Mouse (Mus musculus) megakaryocyte-erythroid progenitor cell, adult 5-6 weeks (primary cell): ENCODE results near the gene Cdiptos. TPM values are rescaled to one million over a fixed set of nuclear protein-coding genes. Genes with fewer than 3 reads are reported as not detected.

Source experiments
- ATAC-seq: replicated peaks from 2 replicates; pipeline ENCODE4 v1.8.0; 2016; ENCODE audit warnings: mild to moderate bottlenecking, inconsistent platforms; ENCODE audit not compliant: severe bottlenecking, poor library complexity, low FRiP score, low TSS enrichment
- total RNA-seq, 2 experiments: library from RNA; stranded (forward) in 1 of 2; stranded (reverse) in 1 of 2; fragments of 200-1000, 215-1000 nt in 1 of 2; fragments of >200 nt in 1 of 2; fragmentation: Nextera tagmentation in 1 of 2; gene quantifications; 2 replicates each; pipeline ENCODE4 v1.2.3; 2014 to 2017

The Cdiptos gene
- total RNA-seq, 2 experiments from 2014 or later = 0.23 TPM; not detected in 1

DNA sequence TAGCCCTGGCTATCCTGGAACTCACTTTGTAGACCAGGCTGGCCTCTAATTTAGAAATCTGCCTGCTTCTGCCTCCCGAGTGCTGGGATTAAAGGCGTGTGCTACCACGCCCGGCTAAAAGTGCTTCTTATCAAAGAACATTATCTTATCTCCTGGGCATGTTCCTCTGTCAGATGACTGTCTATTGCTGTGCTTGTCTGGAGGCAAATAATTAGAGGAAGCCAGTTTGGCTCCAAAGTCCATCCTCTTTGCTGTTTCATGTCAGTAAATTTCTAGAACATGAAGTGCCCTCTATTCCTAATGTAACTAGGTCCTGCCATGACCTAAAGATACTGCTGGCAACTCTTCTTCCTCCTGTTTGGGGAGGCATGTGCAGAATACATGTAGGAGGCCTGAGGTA, 6.2 kb upstream of the Cdiptos start:
- ATAC-seq = no peak

GRCm38 (mm10) chr7:126981601-126982000, 5.7 kb upstream of the Cdiptos start:
- ATAC-seq = no peak

DNA sequence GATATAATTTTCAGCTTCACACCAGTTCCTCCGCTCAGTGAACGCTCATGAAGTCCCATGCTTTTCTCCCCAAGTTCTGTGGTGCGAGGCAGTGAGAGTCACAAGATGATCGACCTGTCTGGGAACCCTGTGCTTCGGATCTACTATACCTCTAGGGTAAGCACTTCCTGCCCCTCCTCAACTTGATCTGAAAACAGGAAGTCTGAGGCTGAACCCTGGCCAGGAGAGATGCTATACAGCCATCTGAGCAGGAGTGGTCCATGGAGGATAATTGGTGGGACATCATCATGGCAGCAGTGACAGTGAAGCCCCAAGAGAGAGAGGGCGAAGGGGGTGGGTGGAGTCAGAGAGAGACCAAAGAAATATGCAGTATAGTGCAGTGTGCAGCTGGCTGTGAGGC, 2.9 kb upstream of the Cdiptos start:
- ATAC-seq = no peak

- no peak for ATAC-seq
Observed at GRCm38 (mm10) chr7:126976878-126977459, 1.1 kb upstream of the Cdiptos start.

DNA sequence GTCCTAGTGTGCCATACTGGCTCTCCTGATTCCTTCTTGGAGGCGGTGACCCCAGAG, 177 bp downstream of the Cdiptos start, which contains the start of gene Cdipt:
Cdipt (plus strand) TSS at position 22 of the 57 bp plus-strand sequence.
- no peak for ATAC-seq

- no peak for ATAC-seq
Observed at GRCm38 (mm10) chr7:126975493-126975892, 405 bp downstream of the Cdiptos start.

GRCm38 (mm10) chr7:126967361-126967760, 8.5 kb downstream of the Cdiptos start:
- ATAC-seq = no peak

- 0 out of 2 replicates have a peak, but pooled peaks have one; percentile 28 for ATAC-seq
Observed at GRCm38 (mm10) chr7:126965568-126965967, 10.3 kb downstream of the Cdiptos start.

DNA sequence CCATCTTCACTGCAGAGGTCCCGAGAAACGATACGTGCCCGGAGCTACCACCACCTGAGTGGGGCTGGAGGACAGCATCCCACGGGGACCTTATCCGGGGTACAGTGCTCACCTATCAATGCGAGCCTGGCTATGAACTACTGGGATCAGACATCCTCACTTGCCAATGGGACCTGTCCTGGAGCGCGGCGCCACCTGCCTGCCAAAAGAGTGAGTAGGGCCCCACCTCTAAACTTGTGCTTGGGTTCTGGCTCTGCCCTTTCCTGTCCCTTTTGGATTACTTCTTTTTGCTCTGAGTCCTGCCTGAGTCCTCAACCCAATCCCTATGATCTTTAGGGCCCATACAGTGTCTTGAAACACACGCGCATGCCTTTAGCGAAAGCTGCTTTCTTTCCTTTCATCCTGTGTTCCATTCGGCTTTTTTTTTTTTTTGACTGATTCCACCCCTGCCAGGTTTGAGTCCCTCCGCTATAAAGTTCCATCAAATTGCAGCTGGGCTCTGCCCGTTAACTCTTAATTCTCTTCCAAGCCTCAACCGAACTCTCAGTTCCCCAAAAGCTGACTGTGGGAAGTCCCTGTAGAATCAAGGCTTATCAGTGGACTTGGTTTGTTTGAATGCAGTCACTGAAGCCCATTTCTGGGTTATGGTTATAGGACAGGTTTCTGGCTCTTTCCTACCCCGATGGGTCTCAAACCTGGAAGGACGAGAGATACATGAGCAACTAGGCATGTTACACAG, 12.2 kb downstream of the Cdiptos start:
- no peak; the same call in 1 of the 2 replicates for ATAC-seq

GRCm38 (mm10) chr7:126961965-126962364, 13.9 kb downstream of the Cdiptos start:
- no peak for ATAC-seq

DNA sequence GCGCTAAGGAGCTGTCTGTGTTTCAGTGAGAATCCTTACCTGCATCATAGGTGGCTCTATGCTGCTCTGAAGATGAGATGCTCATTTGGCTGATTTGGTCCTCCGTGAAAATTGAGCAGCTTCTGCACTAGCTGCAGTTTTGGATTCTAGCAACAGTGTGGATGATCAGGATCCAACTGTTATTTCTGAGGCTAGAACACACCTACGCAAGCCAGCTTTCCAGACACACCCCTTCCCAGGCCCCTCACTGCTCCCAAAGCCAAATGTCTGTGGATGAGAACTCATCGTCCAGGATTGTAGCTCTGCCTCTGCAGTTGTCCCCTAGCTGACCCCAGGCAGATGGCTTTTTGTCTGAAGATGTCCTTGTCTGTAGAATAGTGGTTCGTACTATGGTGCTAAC, 14.8 kb downstream of the Cdiptos start:
- ATAC-seq = no peak

DNA sequence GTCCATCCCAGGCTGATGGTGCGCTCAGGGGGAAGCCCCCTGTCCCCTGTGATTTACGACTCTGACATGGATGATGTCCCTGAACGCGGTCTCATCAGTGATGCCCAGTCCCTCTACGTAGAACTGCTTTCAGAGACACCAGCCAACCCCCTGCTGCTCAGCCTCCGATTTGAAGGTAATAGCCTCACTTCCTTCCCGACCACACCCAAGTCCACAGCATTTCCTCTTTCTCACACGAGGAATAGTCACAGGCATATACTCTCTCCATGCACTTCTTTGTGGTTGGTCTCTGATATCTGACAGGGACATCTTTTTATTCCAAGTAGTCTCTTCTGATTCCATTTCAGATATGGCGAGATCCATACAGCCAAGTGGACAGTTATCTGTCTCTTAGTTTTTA, 16.1 kb downstream of the Cdiptos start:
- no peak for ATAC-seq

DNA sequence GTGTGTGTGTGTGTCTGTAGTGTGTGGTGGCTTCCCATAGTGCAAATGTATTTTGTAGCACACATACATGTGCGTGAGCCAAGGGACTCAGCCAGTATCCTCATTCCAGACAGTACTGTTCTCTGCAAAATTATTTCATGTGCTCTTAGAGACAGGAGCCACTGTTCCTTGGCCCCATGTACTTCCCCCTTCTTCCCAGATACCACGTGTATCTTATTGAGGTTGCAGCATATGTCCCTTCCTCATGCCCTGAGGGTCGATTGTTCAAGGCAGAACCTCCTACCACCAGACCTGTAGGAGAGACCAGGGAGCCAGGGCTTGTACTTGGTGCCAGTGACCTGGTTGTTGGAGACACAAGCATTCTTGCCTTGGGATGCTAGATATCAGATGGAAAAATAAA, 20.8 kb downstream of the Cdiptos start:
- no peak for ATAC-seq

- no peak for ATAC-seq
Observed at GRCm38 (mm10) chr7:126952646-126953045, 23.3 kb downstream of the Cdiptos start.

GRCm38 (mm10) chr7:126951741-126952140, 24.2 kb downstream of the Cdiptos start:
- no peak for ATAC-seq

- no peak for ATAC-seq
Observed at GRCm38 (mm10) chr7:126950647-126951615, 25.0 kb downstream of the Cdiptos start.

DNA sequence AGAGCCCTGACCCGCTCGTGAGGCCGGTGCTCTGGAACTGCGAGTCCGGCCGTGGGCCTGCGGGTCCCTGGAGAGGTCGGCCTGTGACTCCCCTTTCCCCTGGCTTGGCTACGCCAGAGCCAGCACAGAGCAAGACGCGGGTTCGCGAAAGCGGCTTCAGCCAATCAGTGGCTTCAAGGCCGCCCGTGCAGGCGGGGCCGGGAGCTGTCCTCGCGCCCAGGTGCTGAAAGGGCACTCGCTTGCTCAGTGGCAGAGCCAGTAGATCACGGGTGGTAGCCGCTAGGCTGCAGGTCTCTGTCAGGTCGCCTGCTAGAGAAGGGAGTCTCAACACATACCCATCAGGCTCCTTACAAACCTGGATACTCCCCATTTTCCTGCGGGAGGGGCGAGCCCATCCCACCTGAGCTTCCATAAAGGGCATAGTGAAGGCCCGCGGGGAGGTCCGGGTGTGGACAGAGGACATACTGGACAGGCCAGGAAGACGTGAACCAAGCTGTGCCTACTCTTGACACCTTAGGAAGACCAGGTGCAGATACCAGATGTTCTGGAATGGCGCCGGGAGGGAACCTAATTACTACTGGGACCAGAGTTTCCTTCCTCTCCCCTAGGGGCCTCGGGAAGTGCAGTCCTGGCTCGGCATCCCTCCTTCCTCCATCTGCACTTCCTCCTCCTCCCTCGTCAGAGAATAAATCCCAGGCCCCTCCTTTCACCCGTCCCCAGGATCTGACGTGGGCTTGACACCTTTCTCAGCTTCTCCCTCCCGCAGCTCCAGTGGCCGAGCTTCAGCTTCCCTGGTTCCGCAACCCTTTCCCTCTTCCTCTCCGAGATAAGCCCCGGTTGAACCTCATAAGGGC, 25.9 kb downstream of the Cdiptos start, which contains the start of gene Sez6l2:
Sez6l2 (plus strand) TSS at position 771 of the 854 bp plus-strand sequence.
- ATAC-seq = peak; percentile 83

GRCm38 (mm10) chr7:126949403-126949792, 26.5 kb downstream of the Cdiptos start, which contains the start of gene Asphd1:
Asphd1 (minus strand) TSS chr7:126949582.
- ATAC-seq = no peak

- ATAC-seq = no peak
Observed at GRCm38 (mm10) chr7:126948626-126949025, 27.3 kb downstream of the Cdiptos start.

GRCm38 (mm10) chr7:126946530-126946929, 29.4 kb downstream of the Cdiptos start:
- ATAC-seq = peak; percentile 43; the same call in 1 of the 2 replicates
